Mouse (Mus musculus): ENCODE results near the gene Carm1. TPM values are rescaled to one million over a fixed set of nuclear protein-coding genes. Genes with fewer than 3 reads are reported as not detected.
"Not testable (repeated sequence)": the region's sequence is repeated elsewhere in the genome, so short reads cannot be mapped to it uniquely, and the experiment has no call there.

Gene Carm1
- polyA plus RNA-seq (2012; rRNA removed) = 63.2 and 67.0 TPM in 2 replicates

GRCm38 (mm10) chr9:21546789-21547074 is at the start of gene Carm1:
Gene Carm1, plus strand, starts transcription at chr9:21546894.
- DNase-seq (ENCODE audit: low read depth) = no peak

GRCm38 (mm10) chr9:21497050-21497542 is 49.6 kb upstream of the Carm1 start:
- DNase-seq (ENCODE audit: low read depth) = no peak

- no peak for DNase-seq (ENCODE audit: low read depth)
Measured at GRCm38 (mm10) chr9:21497664-21498063, 49.0 kb upstream of the Carm1 start.

GRCm38 (mm10) chr9:21498284-21498902 is 48.3 kb upstream of the Carm1 start:
- no peak for DNase-seq (ENCODE audit: low read depth)

GRCm38 (mm10) chr9:21503352-21503751 is 43.3 kb upstream of the Carm1 start:
- DNase-seq (ENCODE audit: low read depth) = no peak

GRCm38 (mm10) chr9:21505767-21506166 is 40.9 kb upstream of the Carm1 start:
- DNase-seq (ENCODE audit: low read depth) = no peak

- no peak for DNase-seq (ENCODE audit: low read depth)
Measured at GRCm38 (mm10) chr9:21507753-21508430, 38.8 kb upstream of the Carm1 start.

- DNase-seq (ENCODE audit: low read depth) = no peak
Measured at GRCm38 (mm10) chr9:21508871-21509404, 37.8 kb upstream of the Carm1 start.

- DNase-seq (ENCODE audit: low read depth) = peak; percentile 79
Measured at GRCm38 (mm10) chr9:21509772-21510688, 36.7 kb upstream of the Carm1 start, which contains the start of gene Tmed1. Gene Tmed1, minus strand, starts transcription at chr9:21510252.

GRCm38 (mm10) chr9:21510689-21511015 is 36.0 kb upstream of the Carm1 start:
- DNase-seq (ENCODE audit: low read depth) = no peak

GRCm38 (mm10) chr9:21511052-21511451 is 35.6 kb upstream of the Carm1 start:
- no peak for DNase-seq (ENCODE audit: low read depth)

- no peak for DNase-seq (ENCODE audit: low read depth)
Measured at GRCm38 (mm10) chr9:21513466-21513865, 33.2 kb upstream of the Carm1 start.

GRCm38 (mm10) chr9:21517947-21518495 is 28.7 kb upstream of the Carm1 start:
- DNase-seq (ENCODE audit: low read depth) = peak; percentile 65

- DNase-seq (ENCODE audit: low read depth) = not testable (repeated sequence)
Measured at GRCm38 (mm10) chr9:21518690-21519089, 28.0 kb upstream of the Carm1 start.

GRCm38 (mm10) chr9:21525142-21525936 is 21.4 kb upstream of the Carm1 start:
- DNase-seq (ENCODE audit: low read depth) = no peak

- DNase-seq (ENCODE audit: low read depth) = no peak
Measured at GRCm38 (mm10) chr9:21525937-21526633, 20.6 kb upstream of the Carm1 start, which contains the start of gene AB124611. Gene AB124611, plus strand, starts transcription at chr9:21526176.

GRCm38 (mm10) chr9:21526634-21526944 is 20.1 kb upstream of the Carm1 start:
- DNase-seq (ENCODE audit: low read depth) = no peak

- DNase-seq (ENCODE audit: low read depth) = no peak
Measured at GRCm38 (mm10) chr9:21527100-21527801, 19.4 kb upstream of the Carm1 start.

- DNase-seq (ENCODE audit: low read depth) = no peak
Measured at GRCm38 (mm10) chr9:21527917-21528324, 18.8 kb upstream of the Carm1 start.

- no peak for DNase-seq (ENCODE audit: low read depth)
Measured at GRCm38 (mm10) chr9:21536501-21536900, 10.2 kb upstream of the Carm1 start.

Data from gonadal fat pad, adult 2 months (tissue).